Mouse (Mus musculus): ENCODE measurements at regions not wholly inside any gene's neighbourhood (a gene's known extent, or its start where the extent isn't known, plus 50 kb on each side); places are given as distances from the start of the nearest gene placed in this dataset.
A peak's percentile ranks its signal among the peaks of the same experiment; 100 is the strongest.

- DNase-seq, result no peak
These were observed 53.4 kb downstream of the Cartpt start for GRCm38 (mm10) chr13:99847531-99847930.

GRCm38 (mm10) chr13:99842626-99843025 is 58.3 kb downstream of the Cartpt start:
- DNase-seq, result peak; percentile 55

- DNase-seq, result no peak
These were observed 61.4 kb downstream of the Cartpt start for GRCm38 (mm10) chr13:99839446-99839845.

- DNase-seq, result peak; percentile 64
These were observed 63.0 kb downstream of the Cartpt start for GRCm38 (mm10) chr13:99837772-99838425.

- DNase-seq, result no peak
These were observed 63.7 kb downstream of the Cartpt start for GRCm38 (mm10) chr13:99837180-99837579.

- DNase-seq, result peak; percentile 28
These were observed 64.3 kb downstream of the Cartpt start for GRCm38 (mm10) chr13:99836586-99836985.

GRCm38 (mm10) chr13:99835518-99835917 is 65.4 kb downstream of the Cartpt start:
- DNase-seq, result no peak

- DNase-seq, result no peak
These were observed 70.7 kb downstream of the Cartpt start for GRCm38 (mm10) chr13:99830080-99830724.

GRCm38 (mm10) chr13:99827573-99827972 is 73.3 kb downstream of the Cartpt start:
- no peak for DNase-seq

- DNase-seq, result no peak
These were observed 76.3 kb downstream of the Cartpt start for GRCm38 (mm10) chr13:99824625-99825024.

- no peak for DNase-seq
These were observed 84.2 kb downstream of the Cartpt start for GRCm38 (mm10) chr13:99816666-99817065.

- no peak for DNase-seq
These were observed 85.1 kb downstream of the Cartpt start for GRCm38 (mm10) chr13:99815786-99816185.

- peak; percentile 13 for DNase-seq
These were observed 86.1 kb downstream of the Cartpt start for GRCm38 (mm10) chr13:99814801-99815200.

GRCm38 (mm10) chr13:99814033-99814556 is 86.8 kb downstream of the Cartpt start:
- DNase-seq, result no peak

GRCm38 (mm10) chr13:99794448-99794847 is 106.4 kb downstream of the Cartpt start:
- no peak for DNase-seq

- peak; percentile 9 for DNase-seq
These were observed 107.0 kb downstream of the Cartpt start for GRCm38 (mm10) chr13:99793786-99794435.

GRCm38 (mm10) chr13:99793001-99793400 is 107.9 kb downstream of the Cartpt start:
- DNase-seq, result no peak

- DNase-seq, result no peak
These were observed 109.9 kb downstream of the Cartpt start for GRCm38 (mm10) chr13:99790951-99791350.

- DNase-seq, result no peak
These were observed 113.1 kb downstream of the Cartpt start for GRCm38 (mm10) chr13:99787760-99788159.

GRCm38 (mm10) chr13:99785427-99785826 is 115.5 kb downstream of the Cartpt start:
- DNase-seq, result no peak

- DNase-seq, result no peak
These were observed 116.6 kb downstream of the Cartpt start for GRCm38 (mm10) chr13:99784314-99784713.

- no peak for DNase-seq
These were observed 117.8 kb downstream of the Cartpt start for GRCm38 (mm10) chr13:99782883-99783721.
